Mouse (Mus musculus) intestine, postnatal 0 days (tissue): ENCODE results near the gene Uvrag. TPM values are rescaled to one million over a fixed set of nuclear protein-coding genes. Genes with fewer than 3 reads are reported as not detected.

ENCODE experiments used
- ATAC-seq: fragments of 200-750 bp; cut with Nextera tagmentation; 2 replicates; pipeline ENCODE4 v1.8.0; 2017; ENCODE audit warnings: mild to moderate bottlenecking, moderate TSS enrichment, moderate library complexity
- H3K27ac ChIP-seq: fragments of 300-500 bp; sonication (generic); 2 replicates; pipeline ENCODE4 v1.5.1; 2014; ENCODE audit warnings: mild to moderate bottlenecking, low read depth, low read length, moderate library complexity
- H3K27me3 ChIP-seq: fragments of 300-500 bp; sonication (generic); replicated peaks from 2 replicates; pipeline ENCODE4 v1.6.1; 2014; ENCODE audit warnings: low read length, mixed read lengths; ENCODE audit not compliant: control insufficient read depth, insufficient read depth
- H3K36me3 ChIP-seq: fragments of 300-500 bp; sonication (generic); 2 replicates; pipeline ENCODE4 v1.6.1; 2014; ENCODE audit warnings: mild to moderate bottlenecking, moderate library complexity; ENCODE audit not compliant: control insufficient read depth, insufficient read depth
- H3K4me1 ChIP-seq: fragments of 300-500 bp; sonication (generic); replicated peaks from 2 replicates; pipeline ENCODE4 v1.6.1; 2014; ENCODE audit warnings: antibody characterized with exemption, low read length, mixed read lengths; ENCODE audit not compliant: control insufficient read depth, insufficient read depth
- H3K4me2 ChIP-seq: fragments of 300-500 bp; sonication (generic); replicated peaks from 2 replicates; pipeline ENCODE4 v1.6.1; 2014; ENCODE audit warnings: low read depth, mild to moderate bottlenecking, moderate library complexity
- H3K4me3 ChIP-seq: fragments of 300-500 bp; sonication (generic); 2 replicates; pipeline ENCODE4 v1.5.1; 2014; ENCODE audit warnings: low read depth, low read length
- H3K9ac ChIP-seq: fragments of 300-500 bp; sonication (generic); 2 replicates; pipeline ENCODE4 v1.6.1; 2014; ENCODE audit warnings: mild to moderate bottlenecking, low read depth, low read length
- H3K9me3 ChIP-seq: fragments of 300-500 bp; sonication (generic); 2 replicates; pipeline ENCODE4 v1.6.1; 2016; ENCODE audit warnings: mixed run types; ENCODE audit not compliant: control insufficient read depth
- CTCF ChIP-seq: sonication (generic); IDR thresholded peaks from 2 replicates; pipeline ENCODE4 v1.5.1; 2016; ENCODE audit warnings: low read depth, mild to moderate bottlenecking, control low read depth, antibody characterized with exemption, moderate library complexity
- WGBS: fragments of 180-500 bp; shearing (Covaris S2); extraction: QIAGEN DNeasy Blood & Tissue Kit; methylation state at CpG from one replicate; pipeline ENCODE4 v1.1.7; 2014; 5-methylcytosine and 5-hydroxymethylcytosine counted together
- polyA plus RNA-seq: library from polyadenylated mRNA; unstranded; fragments of >200 nt; fragmentation: Nextera tagmentation; extraction: Ambion mirVana; gene quantifications from 2 replicates; pipeline ENCODE4 v1.2.1, GENCODE M21; 2015

Uvrag gene
- polyA plus RNA-seq, 1 experiment from 2014 or later = 12.0 TPM

GRCm38 (mm10) chr7:99120082-99120481 lies 20.9 kb downstream of the Uvrag start:
- Histone ChIP-seq H3K4me1 (no peaks in the 10 kb centered on the region), H3K27me3 (no peaks in the 10 kb centered on the region), H3K9ac (no peak overlapping the region), H3K4me3 (no peak overlapping the region), H3K36me3 (no peaks in the 10 kb centered on the region; the same call in 1 of the 2 replicates), H3K4me2 (no peak overlapping the region), H3K9me3 (no peaks in the 10 kb centered on the region), H3K27ac (no peak overlapping the region)
- no peak for ATAC-seq
- no peak for TF ChIP-seq CTCF
- 72% methylated on average over 4 of the region's 4 CpGs for WGBS

DNA sequence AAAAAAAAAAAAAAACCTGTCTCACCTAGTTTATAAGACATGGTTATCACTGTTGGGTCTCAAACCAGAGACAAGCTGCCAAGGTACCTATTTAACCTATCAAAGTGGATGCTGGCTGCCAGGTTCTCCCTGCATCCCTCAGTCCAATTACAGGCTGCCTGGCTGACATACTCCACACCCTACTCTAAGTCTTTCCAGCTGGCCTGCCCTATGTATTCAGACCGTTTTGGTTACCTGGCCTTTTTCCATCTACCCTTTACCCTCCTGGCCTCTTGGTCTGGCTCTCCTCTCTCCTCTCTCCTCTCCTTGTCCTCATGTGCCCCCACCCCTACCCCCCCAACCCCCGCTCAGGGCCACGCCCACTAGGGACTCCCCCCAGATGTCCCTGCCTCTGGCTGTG lies 24.2 kb downstream of the Uvrag start:
- Histone ChIP-seq H3K27me3 (no peaks in the 10 kb centered on the region), H3K4me2 (no peak overlapping the region), H3K27ac (no peak overlapping the region), H3K9ac (no peak overlapping the region), H3K36me3 (no peaks in the 10 kb centered on the region; the same call in 1 of the 2 replicates), H3K4me3 (no peak overlapping the region), H3K4me1 (0 out of 2 replicates have a peak, but pooled peaks cover 2% of the 10 kb centered on the region), H3K9me3 (no peaks in the 10 kb centered on the region)
- ATAC-seq = no peak
- no peak for TF ChIP-seq CTCF
- WGBS = 73% methylated on average over 3 of the region's 3 CpGs

DNA sequence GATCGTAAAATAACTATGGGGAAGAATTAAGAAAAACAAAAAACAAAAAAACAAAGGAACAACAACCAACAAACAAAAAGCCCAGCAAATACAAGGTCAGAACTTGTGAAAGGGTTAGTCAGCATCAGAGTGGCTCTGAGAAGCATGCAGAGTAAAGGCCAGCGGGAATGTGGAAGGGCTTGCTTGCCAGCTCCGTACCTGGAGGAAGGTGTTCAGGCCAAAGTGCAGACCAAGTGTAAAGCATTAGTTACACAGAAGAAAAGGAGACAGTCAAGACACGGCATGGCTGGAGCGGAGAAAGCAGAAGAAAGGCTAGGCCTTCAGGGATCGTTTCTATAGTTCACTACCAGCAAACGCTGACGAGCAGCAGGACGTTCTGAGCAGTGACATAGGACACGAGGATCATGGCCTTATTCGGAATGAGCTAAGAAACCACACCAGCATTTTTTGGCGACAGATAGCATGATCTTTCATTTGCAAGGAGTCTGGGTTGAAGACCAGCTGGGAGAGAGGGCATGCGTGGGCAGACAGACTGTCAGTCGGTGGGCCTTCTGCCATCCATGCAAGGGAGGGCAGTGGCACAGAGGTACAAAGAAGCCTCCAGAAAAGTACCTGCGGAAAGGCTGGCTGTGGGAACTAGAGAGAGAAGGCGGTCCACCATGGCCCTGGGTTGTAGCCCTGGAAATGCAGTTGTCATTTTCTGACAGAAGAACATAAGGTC lies 26.8 kb downstream of the Uvrag start:
- no peak for ATAC-seq
- Histone ChIP-seq H3K9me3 (no peaks in the 10 kb centered on the region), H3K4me2 (no peak overlapping the region), H3K27me3 (no peaks in the 10 kb centered on the region), H3K27ac (0 out of 2 replicates have a peak overlapping the region, but pooled peaks have one; percentile 17), H3K4me3 (no peak overlapping the region), H3K9ac (no peak overlapping the region), H3K4me1 (0 out of 2 replicates have a peak, but pooled peaks cover 2% of the 10 kb centered on the region), H3K36me3 (no peaks in the 10 kb centered on the region; the same call in 1 of the 2 replicates)
- no peak for TF ChIP-seq CTCF
- 64% methylated on average over 16 of the region's 16 CpGs for WGBS

- no peaks in the 10 kb centered on the region for H3K4me1 ChIP-seq
- H3K4me3 ChIP-seq = no peak overlapping the region
- H3K36me3 ChIP-seq = no peaks in the 10 kb centered on the region; the same call in 1 of the 2 replicates
- TF ChIP-seq CTCF = peak; percentile 81
- no peaks in the 10 kb centered on the region for H3K9me3 ChIP-seq
- H3K27me3 ChIP-seq = no peaks in the 10 kb centered on the region
- H3K9ac ChIP-seq = no peak overlapping the region
- no peak overlapping the region for H3K4me2 ChIP-seq
- 45% methylated on average over 3 of the region's 3 CpGs for WGBS
- no peak overlapping the region for H3K27ac ChIP-seq
- ATAC-seq = no peak
Measured at GRCm38 (mm10) chr7:99107566-99107965, 33.4 kb downstream of the Uvrag start.

DNA sequence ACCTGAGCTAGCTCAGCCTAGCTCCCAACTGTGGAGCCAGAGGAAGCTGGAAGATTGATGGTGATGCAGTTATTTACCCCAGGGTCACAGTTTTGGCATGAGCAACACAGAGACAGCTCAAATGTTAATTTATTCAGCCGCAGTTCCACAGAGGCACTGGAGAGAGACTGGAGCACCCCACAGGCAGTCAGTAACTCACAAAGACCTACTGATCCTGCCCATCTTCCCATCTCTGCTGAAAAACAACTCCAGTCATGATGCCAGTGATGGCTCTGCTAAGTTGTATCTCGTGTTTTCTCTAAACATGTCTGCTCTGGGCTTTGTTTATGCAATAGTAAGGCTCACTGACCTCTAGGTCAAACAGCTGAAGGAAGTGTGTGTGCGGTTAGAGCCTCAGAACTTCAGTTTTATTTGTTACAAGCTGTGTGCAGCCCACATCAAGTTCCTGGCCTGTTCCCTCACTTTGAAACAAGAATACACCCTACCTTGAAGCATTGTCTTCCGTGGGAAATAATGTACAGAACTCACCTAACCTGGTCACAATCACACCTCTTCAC lies 34.1 kb downstream of the Uvrag start:
- Histone ChIP-seq H3K27ac (no peak overlapping the region), H3K4me3 (no peak overlapping the region), H3K9me3 (no peaks in the 10 kb centered on the region), H3K36me3 (no peaks in the 10 kb centered on the region; the same call in 1 of the 2 replicates), H3K4me1 (no peaks in the 10 kb centered on the region), H3K9ac (no peak overlapping the region), H3K27me3 (no peaks in the 10 kb centered on the region), H3K4me2 (no peak overlapping the region)
- TF ChIP-seq CTCF = no peak
- WGBS = 49% methylated on average over 4 of the region's 4 CpGs
- no peak for ATAC-seq

DNA sequence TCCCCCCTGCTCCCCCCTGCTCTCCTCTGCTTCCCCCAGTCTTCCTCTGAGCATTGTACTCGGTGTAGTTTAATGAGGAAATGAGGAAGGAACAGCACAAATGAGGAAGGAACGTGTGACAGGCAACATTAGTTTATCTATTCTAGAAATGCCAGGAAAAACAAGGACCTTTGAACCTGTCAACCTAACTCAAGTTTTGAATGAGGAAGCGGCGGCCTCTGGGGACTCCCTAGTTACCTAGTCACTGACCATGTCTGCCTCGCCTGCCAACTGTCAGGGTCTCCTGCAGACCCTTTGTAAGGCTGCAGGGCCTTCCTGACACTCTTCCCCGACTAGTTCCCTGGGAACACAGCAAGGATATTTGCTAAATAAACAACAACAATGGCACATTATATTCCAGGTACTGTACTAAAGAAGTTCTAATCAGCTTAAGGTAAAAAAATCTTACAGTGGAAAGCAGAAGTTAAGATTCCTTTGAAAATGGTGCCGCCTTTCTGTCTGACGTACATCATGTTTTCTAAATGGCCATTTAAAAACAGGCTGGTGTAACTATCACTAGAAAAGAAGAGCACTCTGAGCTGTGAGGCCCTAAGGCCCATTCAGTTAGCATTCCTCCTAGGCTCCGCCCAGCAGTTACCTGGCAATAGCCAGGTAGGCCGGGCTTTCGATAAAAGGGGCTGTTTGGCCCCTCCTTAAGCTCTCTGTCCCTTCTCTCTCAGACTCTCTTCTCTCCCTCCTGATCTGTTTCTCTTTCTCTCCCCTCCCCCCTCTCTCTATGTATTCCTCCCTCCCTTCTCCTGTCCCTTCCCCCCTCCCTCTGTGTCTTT lies 39.0 kb downstream of the Uvrag start:
- Histone ChIP-seq H3K4me2 (peak overlapping the region; percentile 57), H3K4me3 (no peak overlapping the region), H3K27me3 (no peaks in the 10 kb centered on the region), H3K9ac (no peak overlapping the region), H3K4me1 (peaks cover 6% of the 10 kb centered on the region; the same call in 1 of the 2 replicates), H3K27ac (peak overlapping the region; percentile 81), H3K9me3 (no peaks in the 10 kb centered on the region), H3K36me3 (peaks cover 17% of the 10 kb centered on the region)
- peak; percentile 76 for ATAC-seq
- 21% methylated on average over 11 of the region's 11 CpGs for WGBS
- no peak for TF ChIP-seq CTCF
